Mouse (Mus musculus) kidney, adult 2 months (tissue): ENCODE results near the gene Fbxw11.

Source experiments
- CTCF ChIP-seq: fragments of 200-500 bp; conservative IDR thresholded peaks from 2 replicates; pipeline ENCODE4 v1.5.1; 2011; ENCODE audit warnings: low read depth, mild to moderate bottlenecking, control low read depth, low read length, moderate library complexity, mixed read lengths; ENCODE audit not compliant: insufficient read depth, insufficient read length
- POLR2A ChIP-seq: fragments of 200-500 bp; IDR thresholded peaks from one replicate; pipeline ENCODE4 v1.6.1; 2011; ENCODE audit warnings: low read depth, low read length, control low read depth

- TF ChIP-seq CTCF, result no peak
- TF ChIP-seq POLR2A, result no peak
Measured at GRCm38 (mm10) chr11:32650236-32650749, 7.8 kb downstream of the Fbxw11 start.
